Mouse (Mus musculus) hindlimb bud, embryonic 11.5 days (tissue): ENCODE measurements around the gene Bahcc1.

Source experiments
- DNase-seq: peaks from one replicate; pipeline ENCODE4 v3.0.0-alpha.2; 2012; ENCODE audit warnings: low read depth, low spot score; ENCODE audit errors: extremely low spot score

Gene Bahcc1

DNA sequence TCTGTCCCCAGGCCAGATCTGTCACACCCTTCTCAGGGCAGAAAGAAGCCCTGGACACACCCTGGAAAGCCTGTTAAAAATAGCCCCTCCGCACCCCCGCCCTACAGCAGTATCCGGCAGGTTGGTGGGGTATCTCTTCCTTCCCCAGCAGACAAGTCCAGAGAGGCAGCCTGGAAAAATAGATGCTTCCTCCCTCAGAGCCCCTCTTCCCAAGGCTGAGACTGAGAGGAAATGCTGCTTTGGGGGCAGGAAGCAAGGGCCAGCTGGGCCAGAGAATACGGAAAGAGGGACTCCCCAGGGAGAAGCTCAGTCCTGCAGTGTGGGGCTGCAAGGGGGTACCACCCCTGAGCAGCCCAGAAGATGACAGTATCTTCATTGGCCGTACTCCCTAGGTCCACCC lies 50.8 kb downstream of the Bahcc1 start:
- no peak for DNase-seq

DNA sequence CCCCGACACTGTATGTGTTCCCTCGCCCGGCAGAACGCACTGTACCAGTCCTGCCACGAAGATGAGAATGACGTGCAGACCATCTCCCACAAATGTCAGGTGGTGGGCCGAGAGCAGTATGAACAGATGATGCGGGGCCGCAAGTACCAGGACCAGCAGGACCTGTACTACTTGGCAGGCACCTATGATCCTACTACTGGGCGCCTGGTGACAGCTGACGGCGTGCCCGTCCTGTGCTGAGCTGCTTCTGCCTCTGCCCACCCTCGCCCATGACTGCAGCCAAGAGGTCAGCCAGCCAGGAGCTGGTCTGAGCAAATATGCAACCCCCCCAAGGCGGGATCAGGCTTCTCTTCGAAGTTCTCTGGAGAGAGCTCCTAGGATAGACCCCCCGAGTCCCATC lies 56.9 kb downstream of the Bahcc1 start:
- no peak for DNase-seq

DNA sequence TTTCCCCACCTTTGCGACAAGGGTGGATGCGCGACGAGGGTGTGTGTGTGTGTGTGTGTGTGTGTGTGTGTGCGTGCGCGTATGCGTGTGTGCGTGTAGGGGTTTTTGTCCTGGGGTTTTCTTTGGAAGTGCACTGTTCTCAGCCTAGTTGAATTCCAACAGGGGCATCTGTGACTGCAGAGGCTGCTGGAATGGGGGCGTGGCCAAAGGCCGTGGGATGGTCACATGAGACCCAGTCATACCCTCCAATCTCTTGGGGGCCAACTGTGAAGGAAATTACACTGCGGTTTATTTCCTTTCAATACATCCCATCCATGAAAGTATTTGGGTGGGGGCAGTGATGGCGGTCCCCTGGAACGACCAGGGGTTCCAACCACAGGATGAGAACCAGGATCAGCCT lies 57.5 kb downstream of the Bahcc1 start:
- DNase-seq: no peak

DNA sequence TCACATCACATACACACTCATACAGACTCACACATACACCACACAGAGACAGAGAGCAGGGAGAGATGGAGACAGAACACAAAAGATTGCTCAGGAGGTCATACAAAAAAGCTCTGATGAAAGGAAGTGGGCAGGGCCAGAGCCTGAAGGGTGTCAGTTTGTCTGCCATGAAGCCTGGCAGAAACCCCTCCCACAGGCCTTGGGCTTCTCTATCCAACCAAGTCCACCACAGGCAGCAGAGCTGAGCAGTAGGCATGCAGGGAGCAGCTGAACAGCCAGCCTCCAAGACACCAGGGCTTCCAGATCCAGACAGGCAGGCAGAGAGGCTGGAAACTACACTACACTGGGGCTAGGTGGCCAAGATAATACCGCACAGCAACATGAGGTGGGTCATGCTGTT lies 61.0 kb downstream of the Bahcc1 start:
- DNase-seq: no peak

DNA sequence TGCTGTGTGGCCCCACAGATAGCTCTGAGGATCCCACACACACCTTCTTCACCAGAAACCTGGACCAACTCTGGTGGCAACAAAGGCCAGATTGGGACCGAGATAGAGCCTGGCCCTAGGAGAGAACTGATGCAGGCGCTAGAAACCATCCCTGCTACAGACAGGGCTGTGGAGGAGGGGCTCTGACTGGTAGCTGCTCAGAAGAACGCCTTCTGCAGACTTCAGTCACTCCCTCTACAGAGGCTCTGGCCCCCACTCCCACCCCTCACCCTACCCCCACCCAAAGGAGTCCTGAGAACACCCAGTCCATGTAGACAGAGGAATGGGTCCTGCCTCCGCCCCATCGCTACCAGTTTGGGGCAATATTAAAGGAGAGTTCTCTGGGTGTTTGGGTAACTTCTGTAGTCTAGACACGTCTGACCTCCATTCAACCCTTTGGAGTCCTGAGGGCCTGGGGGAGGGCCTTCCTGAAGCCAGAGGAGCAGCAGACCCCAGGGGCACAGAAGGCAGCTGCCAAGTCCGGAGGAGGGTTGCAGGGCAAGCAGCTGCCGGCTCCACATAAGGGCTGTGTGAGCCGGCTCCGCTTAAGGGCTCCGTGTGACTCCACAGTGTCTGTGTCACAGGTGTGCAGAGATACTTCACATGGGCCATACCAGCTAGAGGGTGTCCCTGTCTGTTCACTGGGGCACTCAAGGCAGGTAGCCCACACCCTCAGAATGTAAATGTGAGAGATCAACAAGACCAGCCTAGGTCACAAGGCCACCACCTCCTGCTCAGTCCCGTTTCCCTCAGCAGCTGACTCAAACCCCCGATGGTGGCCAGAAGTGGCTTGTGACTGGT lies 63.8 kb downstream of the Bahcc1 start:
- no peak for DNase-seq

DNA sequence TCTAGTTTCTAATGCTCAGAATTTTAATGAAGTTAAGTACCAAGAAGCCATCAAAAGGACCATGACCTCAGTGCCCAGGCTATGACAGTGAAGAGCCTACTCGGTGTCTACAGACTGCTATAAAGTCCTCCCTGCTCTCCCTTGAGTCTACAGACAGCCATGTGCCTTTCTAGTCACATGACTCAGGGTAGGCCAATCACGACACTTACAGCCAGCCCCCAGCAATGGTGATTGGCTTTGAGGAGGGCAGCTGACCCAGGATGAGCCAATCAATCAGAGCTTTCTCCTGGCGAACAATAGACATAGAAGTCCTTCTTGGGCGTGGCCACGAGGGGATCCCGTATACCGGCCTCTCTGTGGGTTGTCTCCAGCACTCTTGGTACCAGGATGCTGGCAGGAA lies 65.0 kb downstream of the Bahcc1 start:
- DNase-seq: no peak

DNA sequence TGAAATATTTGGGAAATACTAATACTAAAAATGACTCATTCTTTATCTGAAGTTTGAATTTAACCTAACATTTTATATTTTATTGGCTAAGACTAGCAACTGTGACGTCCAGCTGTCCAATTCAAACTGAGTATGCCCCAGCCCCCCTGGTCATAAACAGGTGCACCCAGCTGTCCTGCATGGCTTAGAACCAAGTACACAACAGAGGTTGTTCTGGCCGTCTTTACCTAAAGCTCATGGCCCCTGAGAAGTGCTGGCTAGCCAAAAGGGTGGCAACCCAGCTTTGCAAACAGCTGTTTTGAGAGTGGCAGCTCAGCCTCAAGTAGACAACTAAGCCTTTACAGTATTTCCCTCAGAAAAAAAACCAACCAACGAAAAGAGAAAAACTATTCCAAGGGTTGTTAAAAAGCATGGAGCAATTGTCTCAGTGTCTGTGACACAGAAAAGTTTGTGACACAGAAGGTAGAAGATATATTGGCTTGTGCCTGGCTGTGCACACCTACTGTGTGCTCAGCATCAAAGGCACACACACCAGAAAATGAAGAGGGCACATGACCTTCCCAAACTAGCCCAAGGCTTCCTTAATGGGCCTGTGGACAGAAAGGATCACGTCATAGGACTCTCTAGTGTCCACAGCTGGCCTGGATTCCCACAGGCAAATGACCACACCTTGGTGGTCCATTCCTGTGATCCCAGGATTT lies 65.8 kb downstream of the Bahcc1 start:
- DNase-seq: no peak

DNA sequence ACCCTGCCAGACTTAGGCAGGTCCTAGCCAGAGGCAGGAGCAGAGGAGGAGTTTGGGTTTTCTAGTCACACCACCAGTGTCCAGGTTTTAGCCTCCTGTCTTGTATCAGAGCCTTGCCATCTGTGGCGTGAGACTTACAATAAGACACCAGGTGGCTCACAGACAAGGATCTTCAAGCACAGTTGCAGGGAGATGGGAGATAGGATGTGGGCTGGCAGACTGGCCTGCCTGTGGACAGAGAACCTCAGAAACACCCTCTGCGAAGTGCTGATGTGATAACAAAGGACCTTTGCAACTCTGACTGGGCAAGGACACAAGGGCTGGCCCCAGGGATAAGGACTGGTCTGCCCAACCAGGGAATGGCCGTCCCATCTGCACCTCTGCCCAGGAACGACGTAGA lies 66.7 kb downstream of the Bahcc1 start:
- DNase-seq: no peak

DNA sequence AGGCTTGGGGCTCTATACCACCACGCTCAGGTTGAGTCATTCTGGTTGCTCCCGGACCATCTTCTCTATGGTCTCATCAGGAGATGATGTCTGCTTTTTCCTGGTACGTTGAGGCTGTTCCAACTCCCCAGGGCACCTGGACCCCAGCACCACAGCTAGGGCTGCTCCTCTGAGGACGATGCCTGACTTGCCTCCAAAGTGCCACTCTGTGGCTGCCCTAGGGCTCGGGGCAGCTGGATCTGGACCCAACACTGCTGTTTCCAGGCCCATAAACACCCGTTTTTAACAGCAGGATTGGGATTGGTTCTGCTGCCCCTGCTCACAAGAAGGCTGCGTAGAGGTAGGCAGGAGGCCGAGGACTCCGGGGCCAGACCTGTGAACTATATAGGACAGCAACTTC lies 70.4 kb downstream of the Bahcc1 start:
- no peak for DNase-seq

DNA sequence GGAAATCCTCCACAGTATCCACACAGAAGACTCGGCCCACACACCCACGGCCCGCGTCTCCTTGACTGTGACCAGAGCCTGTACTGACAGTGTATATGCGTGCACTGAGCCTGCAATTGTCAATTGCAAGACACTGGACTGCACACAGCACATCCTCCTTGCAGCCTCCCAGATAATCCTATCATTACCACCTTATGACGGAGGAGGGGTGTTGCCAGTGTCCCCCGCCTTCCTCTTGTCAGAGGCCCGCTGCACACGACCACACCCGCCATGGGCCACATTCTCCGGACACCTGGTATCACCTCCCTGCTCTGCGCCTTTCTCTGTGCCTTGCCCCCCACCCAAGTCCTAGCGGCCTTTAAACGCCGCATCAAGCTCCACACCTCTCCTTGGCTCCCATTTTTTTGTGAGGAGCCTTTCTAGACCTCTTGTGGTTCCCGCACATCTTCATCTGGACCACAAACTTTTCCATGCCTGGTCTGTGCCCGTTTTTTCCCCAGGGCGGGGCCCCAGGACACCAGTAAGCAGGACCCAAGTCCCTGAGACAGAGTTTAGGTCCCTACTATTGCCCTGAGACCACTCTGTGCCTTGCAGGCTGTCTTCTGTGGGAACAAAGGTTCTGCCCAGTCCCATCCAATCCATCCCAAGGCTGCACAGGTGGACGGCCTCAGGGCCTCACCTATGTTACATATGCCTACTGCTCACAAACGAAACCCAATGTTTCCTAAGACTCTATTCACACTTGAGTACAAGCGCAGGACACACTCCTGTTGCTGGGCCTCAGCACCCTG lies 71.0 kb downstream of the Bahcc1 start:
- DNase-seq: no peak

DNA sequence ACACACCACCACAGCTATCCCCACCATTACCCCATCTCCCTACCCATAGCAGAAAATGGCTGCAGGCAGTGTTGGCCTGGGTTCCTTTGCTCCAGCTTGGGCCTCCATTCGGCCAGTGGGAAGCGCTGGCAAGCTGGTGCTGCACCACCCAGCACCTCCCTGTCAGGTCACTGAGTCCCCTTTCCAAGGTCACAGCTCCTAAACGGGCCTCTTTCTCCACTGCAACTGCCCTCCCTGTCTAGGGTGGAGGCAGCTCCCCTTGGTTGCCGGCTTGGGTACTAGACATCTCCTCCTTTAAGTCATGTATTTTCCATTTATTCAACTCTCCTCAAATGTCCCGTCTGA lies 71.6 kb downstream of the Bahcc1 start:
- DNase-seq: no peak

DNA sequence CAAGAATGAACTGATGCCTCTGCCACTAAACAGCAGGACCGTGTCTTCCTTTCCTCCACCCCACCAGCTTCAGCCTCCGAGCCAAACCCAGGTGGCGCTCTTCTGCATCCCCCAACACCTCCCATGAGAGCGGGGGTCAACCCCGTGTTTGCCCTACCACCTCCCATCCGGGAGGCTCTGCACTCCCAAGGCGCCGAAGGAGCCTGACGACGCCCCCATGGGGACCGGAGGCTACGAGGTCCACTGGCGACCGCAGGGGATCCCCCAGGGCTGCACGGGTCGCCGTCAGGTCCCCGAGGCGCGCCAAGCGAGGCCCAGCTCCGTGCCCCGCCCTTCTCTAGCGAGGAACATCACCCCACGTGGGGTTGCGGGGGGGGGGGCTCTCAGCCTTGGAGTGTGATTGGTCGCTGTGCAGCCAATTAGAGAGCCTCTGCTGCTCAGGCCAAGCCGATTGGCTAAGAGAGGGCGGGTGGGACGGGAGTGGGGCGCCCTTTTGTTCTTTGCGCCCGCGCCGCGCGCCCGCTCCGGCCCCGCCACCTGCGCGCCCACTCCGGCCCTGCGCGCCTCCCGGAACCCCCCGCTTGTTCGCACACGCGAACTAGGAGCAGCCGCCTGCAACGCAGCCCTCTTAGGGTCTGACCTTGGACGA lies 72.3 kb downstream of the Bahcc1 start:
- peak; percentile 81 for DNase-seq

DNA sequence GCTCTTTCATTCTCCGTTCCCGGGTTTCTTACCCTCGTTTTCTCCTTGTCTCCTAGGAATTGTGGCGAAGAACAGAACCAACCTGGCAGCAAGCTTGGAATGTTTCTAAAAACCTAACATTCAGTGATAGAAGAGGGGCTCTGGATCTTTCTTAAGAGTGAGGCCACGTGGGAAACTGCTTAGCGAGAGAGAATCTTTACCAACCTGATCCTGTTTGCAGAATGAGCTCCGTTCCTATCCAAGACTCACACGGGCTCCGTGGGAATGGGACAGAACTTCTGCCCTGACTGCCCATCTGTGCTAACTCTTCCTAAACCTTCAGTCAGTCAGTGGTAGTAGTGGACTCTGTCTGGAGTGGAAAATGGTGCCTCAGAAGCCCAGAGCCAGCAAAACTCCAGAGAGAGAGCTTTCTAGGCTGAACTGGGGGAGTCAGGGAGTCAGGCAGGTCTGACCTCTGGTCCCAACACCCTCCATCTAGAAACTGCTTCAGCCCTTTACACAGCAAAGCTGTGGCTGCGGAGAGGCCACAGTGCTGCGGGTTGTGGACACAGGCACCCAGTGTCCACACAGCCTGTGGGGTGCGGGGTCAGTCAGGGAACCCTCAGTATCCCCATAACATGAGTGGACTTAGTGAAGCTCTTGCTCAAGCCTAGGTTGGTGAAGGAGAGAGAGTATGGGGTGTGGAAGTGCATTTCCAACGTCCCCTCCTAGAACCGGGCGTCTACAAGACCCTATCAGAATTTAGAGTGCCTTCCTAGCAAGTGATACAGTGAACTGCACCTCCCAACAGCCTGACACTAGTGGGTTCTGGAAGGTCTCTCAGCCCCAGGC lies 73.0 kb downstream of the Bahcc1 start:
- DNase-seq: no peak

DNA sequence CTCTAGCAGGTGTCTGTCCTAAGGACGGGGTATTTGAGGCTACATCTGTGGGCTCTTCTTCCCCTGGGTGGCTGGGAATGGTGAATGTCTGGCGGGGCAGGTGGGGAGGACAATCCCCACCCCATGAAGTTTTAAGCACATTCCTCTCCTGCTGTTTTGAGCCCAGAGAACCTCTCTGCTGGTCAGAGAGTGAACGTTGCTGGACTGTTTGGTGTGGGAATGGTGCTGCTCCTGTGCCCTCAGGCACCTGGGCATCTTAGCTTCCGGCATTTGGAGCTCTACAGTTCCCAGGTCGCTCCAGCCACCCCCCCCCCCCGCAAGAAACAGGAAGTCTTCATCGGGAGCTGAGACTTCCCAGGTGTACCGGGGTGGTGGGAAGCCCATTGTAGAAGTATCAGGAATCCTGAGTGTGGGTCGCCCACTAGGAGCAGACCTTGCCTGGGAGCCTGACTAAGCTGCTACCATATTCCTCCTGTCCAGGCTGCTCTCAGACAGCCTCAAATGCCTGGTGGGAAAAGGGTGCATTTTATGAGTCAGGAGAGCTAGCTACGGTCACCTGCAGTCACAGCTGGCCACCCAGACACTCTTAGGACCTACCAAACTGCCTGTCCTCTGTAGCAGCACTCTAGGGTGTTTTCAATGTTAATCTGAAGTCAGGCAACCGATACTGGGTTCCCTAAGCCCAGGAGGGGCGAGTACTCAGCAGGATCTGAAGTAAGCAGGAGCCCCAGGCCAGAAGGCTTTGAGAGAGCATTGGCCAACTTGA lies 73.8 kb downstream of the Bahcc1 start:
- no peak for DNase-seq

DNA sequence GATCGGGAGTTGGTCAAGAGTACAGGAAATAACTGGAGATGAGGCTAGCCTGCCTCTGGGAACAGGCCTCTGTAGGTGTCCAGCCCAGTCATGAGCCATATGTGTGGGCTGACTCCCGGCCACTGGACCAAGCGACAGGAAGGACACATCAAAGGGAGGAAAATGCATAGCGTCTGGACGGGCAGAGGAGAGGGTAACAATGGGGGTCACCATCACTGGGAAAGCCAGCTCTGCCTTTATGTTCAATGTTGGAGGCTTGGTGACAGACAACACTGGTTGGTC lies 74.3 kb downstream of the Bahcc1 start:
- no peak for DNase-seq

DNA sequence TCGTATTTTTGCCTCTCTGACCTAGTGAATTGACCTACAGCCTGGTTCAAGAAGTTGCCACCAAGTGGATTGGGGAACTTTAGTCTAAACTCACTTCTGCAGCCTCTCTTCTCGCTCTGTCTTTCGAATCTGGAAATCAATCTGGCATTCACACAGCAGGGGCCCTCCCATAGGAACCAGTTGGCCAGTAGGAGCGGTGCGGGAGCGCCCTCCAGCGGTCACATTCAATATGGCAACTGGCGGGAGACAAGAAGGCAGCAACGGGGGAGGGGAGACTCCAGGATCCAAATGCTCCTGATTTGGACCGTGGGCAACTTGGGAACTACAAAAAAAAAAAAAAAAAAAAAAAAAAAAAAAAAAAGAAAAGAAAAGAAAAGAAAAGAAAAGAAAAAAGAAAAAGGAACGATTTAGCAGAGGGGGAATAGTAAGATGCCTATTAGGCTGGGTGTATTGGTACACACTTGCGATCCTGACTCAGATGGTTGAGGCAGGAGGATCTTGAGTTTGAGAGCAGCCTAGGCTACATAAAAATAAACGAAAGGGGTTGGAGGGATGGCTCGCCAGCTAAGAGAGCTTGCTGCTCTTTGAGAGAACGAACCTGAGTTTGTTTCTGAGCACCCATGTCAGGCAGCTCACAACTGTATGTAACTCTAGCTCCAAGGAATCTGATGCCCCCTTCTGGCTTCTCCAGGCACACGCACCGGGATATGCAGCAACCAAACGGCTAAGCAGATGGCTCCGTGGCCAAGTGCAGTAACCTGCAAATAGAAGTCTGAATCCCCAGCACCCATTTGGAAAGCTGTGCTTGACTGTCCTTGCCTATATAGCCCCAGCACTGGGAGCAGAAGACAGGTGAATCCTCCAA lies 75.1 kb downstream of the Bahcc1 start:
- DNase-seq: peak; percentile 85

DNA sequence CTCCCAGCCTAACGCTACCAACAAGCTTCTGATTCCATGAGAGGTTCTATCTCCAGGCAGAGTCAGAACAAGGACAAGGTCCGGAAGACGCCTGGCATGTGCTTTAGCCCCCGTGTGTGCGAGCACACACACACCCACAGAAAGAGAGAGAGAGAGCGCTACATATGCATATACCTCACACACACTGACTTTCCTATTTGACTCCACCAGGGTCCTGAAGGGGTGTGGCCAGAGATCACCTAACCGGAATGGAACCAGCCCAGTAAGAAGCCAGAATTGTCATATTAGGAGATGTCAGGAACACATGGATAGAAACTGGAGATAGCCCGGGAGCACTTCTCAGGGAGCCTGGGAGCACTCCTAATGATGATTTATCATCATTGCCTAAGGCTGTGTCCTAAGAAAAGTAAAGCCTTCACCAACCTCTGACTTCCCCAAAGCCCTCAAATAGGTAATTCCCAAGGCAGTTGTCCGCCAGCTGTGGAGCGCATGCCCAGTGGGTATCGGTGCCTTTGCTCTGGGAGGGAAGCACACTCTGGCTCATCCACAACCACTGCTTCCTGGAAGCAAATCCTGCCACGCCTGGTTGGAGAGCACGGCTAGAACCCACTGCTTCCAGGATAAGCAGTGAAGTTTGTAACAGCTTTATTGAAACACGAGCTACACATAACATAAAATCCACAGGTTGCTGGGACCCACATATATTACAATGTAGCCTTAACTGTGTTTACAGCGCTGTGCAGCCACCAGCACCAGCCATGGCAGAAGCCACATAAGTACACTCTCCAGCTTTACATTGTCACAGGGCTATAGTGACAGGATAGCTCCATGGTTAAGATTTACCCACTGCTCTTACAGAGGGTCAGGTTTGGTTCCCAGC lies 75.9 kb downstream of the Bahcc1 start:
- no peak for DNase-seq

DNA sequence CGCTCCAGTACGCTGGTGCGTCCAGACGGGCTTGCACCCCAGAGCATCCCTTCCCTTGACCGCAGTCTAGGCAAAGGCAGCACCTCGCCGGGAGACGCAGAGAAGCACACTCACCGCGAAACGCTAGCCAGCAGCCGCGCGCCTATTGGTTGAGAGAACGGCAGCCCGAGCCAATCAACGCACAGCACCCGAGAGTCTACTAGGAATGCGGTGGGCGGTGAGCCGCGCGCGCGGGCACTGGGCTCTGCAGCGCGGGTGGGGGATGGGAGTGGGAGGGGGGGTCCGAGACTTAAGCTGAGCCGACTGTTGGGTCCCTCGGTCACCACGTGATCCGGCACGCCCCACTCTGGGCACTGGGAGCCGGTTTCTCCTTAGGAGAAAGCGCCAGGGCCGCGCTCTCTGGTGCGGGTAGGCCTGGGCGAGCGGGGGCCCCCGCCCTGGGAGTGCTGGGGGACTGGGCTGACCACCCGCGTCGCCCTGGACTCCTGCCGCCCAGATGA lies 78.1 kb downstream of the Bahcc1 start:
- DNase-seq: peak; percentile 79
